Mouse (Mus musculus): ENCODE measurements around the gene Ccr9. TPM values are rescaled to one million over a fixed set of nuclear protein-coding genes. Genes with fewer than 3 reads are reported as not detected.

Gene Ccr9
- total and polyA plus RNA-seq, 3 experiments: not detected

DNA sequence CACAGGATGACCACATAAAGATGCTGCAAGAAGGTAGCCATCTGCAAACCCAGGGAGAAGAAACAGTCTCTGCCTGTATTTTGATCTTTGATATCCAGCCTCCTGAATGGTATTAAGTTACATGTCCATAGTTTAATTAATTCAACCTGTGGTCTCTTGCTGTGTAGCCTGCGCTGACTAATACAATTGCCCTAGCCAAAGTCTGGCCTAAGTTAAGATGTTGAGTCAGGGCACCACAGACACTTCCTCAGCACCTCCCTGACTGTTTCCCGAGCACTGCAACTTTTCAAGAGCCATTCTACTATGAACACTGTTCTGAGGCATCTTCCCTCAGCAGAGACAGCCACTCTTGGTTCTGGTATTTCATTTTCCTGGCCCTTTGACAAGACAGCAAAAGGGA, 140.4 kb downstream of the Ccr9 start:
- no peaks in the 10 kb centered on the region for H3K9me3 ChIP-seq (replicated peaks; ENCODE audit: insufficient read depth, low read length)
- H3K36me3 ChIP-seq (ENCODE audit: control insufficient read depth in 1 of 2, insufficient read depth in 2 of 2, low read length in 2 of 2): peaks cover 0 to 4% of the 10 kb centered on the region in 2 experiments; a peak in 2 of 4 replicates
- H3K9ac ChIP-seq (ENCODE audit: control insufficient read depth, low read depth, low read length, poor library complexity, severe bottlenecking): no peak overlapping the region
- DNase-seq (ENCODE audit: low read depth, low spot score): no peak
- H3K79me2 ChIP-seq (ENCODE audit: control insufficient read depth, insufficient read depth, low read length, poor library complexity): no peaks in the 10 kb centered on the region
- no peaks in the 10 kb centered on the region for H3K27me3 ChIP-seq (ENCODE audit: control insufficient read depth in 1 of 2, insufficient read depth in 2 of 2, low read length in 2 of 2)
- H3K4me3 ChIP-seq (ENCODE audit: control insufficient read depth in 1 of 2, insufficient read depth in 1 of 2, low read depth in 2 of 2, low read length in 2 of 2): no peak overlapping the region
- no peaks in the 10 kb centered on the region for H3K4me1 ChIP-seq (ENCODE audit: control insufficient read depth in 1 of 2, insufficient read depth in 2 of 2, low read length in 2 of 2)
- H3K27ac ChIP-seq (ENCODE audit: control insufficient read depth, low read depth, low read length): no peak overlapping the region
- TF ChIP-seq HCFC1 (IDR thresholded peaks at IDR 0.05; ENCODE audit: low read depth, low read length) (no peak), USF1 (IDR thresholded peaks at IDR 0.05; ENCODE audit: low read depth, low read length) (no peak), POLR2AphosphoS2 (IDR thresholded peaks at IDR 0.05; ENCODE audit: low read length) (no peak), MAFK (IDR thresholded peaks at IDR 0.05; ENCODE audit: borderline replicate concordance, low read depth, low read length) (no peak), POLR2A (IDR thresholded peaks at IDR 0.05; ENCODE audit: control insufficient read depth in 1 of 2, insufficient read depth in 1 of 2, low read depth in 1 of 2, low read length in 2 of 2, poor library complexity in 1 of 2) (no peak), ZKSCAN1 (IDR thresholded peaks at IDR 0.05; ENCODE audit: low read depth, low read length) (no peak), JUND (IDR thresholded peaks at IDR 0.05; ENCODE audit: low read depth, low read length) (no peak)

DNA sequence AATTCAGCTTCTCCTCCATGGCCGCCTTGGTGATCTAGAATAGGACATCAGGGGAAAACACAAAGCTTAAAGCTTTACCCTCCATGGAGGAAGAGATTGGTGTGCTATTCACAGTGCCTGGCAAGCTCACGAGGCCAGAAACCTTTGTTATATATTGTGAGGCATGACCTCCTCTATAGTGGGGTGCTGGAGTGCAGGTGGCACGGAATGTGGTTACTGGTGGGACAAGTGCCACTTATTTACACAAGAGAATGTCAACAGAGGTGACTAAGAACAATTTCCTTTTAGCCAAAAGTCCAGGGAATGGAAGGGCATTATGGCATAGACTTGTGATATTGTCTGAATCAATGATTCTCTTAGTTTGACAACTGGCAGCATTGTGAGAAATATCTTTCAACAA, 148.4 kb downstream of the Ccr9 start:
- Histone ChIP-seq H3K27ac (ENCODE audit: control insufficient read depth, low read depth, low read length) (no peak overlapping the region), H3K4me3 (ENCODE audit: control insufficient read depth in 1 of 2, insufficient read depth in 1 of 2, low read depth in 2 of 2, low read length in 2 of 2) (no peak overlapping the region), H3K9me3 (replicated peaks; ENCODE audit: insufficient read depth, low read length) (no peaks in the 10 kb centered on the region), H3K4me1 (ENCODE audit: control insufficient read depth in 1 of 2, insufficient read depth in 2 of 2, low read length in 2 of 2) (no peaks in the 10 kb centered on the region), H3K27me3 (ENCODE audit: control insufficient read depth in 1 of 2, insufficient read depth in 2 of 2, low read length in 2 of 2) (no peaks in the 10 kb centered on the region), H3K36me3 (ENCODE audit: control insufficient read depth in 1 of 2, insufficient read depth in 2 of 2, low read length in 2 of 2) (peaks cover 0 to 4% of the 10 kb centered on the region in 2 experiments; a peak in 1 of 4 replicates), H3K79me2 (ENCODE audit: control insufficient read depth, insufficient read depth, low read length, poor library complexity) (no peaks in the 10 kb centered on the region), H3K9ac (ENCODE audit: control insufficient read depth, low read depth, low read length, poor library complexity, severe bottlenecking) (no peak overlapping the region)
- TF ChIP-seq E2F4 (IDR thresholded peaks at IDR 0.05; ENCODE audit: borderline replicate concordance, low read depth, low read length) (no peak), ELF1 (IDR thresholded peaks at IDR 0.05; ENCODE audit: low read depth, low read length) (no peak), RCOR1 (IDR thresholded peaks at IDR 0.05; ENCODE audit: low read depth, low read length) (no peak), MYC (IDR thresholded peaks at IDR 0.05; ENCODE audit: low read depth, low read length) (no peak), ETS1 (IDR thresholded peaks at IDR 0.05; ENCODE audit: low read depth, low read length) (no peak), TBP (IDR thresholded peaks at IDR 0.05; ENCODE audit: low read depth, low read length) (no peak), CHD2 (IDR thresholded peaks at IDR 0.05; ENCODE audit: low read length) (no peak), MAZ (IDR thresholded peaks at IDR 0.05; ENCODE audit: low read depth, low read length) (no peak), MAX (IDR thresholded peaks at IDR 0.05; ENCODE audit: low read length) (no peak), MEF2A (IDR thresholded peaks at IDR 0.05; ENCODE audit: extremely low read depth, insufficient replicate concordance, low read depth, low read length, poor library complexity, severe bottlenecking) (no peak)
- DNase-seq (ENCODE audit: low read depth, low spot score): no peak
